Mouse (Mus musculus) hindbrain, embryonic 13.5 days (tissue): Measurements from ENCODE around the gene Ubtd2. TPM values are rescaled to one million over a fixed set of nuclear protein-coding genes. Genes with fewer than 3 reads are reported as not detected.
A peak's percentile ranks its signal among the peaks of the same experiment; 100 is the strongest.

ENCODE experiments used
- ATAC-seq: fragments of 200-750 bp; cut with Nextera tagmentation; 2 replicates; pipeline ENCODE4 v1.8.0; 2017; ENCODE audit warnings: moderate TSS enrichment; ENCODE audit not compliant: low FRiP score
- H3K27ac ChIP-seq: fragments of 300-500 bp; sonication (generic); 2 replicates; pipeline ENCODE4 v1.5.1; 2015; ENCODE audit warnings: inconsistent platforms, mild to moderate bottlenecking, moderate library complexity
- H3K27me3 ChIP-seq: fragments of 300-500 bp; sonication (generic); 2 replicates; pipeline ENCODE4 v1.6.1; 2015; ENCODE audit warnings: mild to moderate bottlenecking, inconsistent platforms
- H3K36me3 ChIP-seq: fragments of 300-500 bp; sonication (generic); 2 replicates; pipeline ENCODE4 v1.6.1; 2015; ENCODE audit warnings: mild to moderate bottlenecking, inconsistent platforms
- H3K4me1 ChIP-seq: fragments of 300-500 bp; sonication (generic); replicated peaks from 2 replicates; pipeline ENCODE4 v1.6.1; 2015; ENCODE audit warnings: inconsistent platforms
- H3K4me2 ChIP-seq: fragments of 300-500 bp; sonication (generic); 2 replicates; pipeline ENCODE4 v1.6.1; 2015; ENCODE audit warnings: inconsistent platforms, mild to moderate bottlenecking, moderate library complexity
- H3K4me3 ChIP-seq: fragments of 300-500 bp; sonication (generic); 2 replicates; pipeline ENCODE4 v1.5.1; 2015; ENCODE audit warnings: mild to moderate bottlenecking, inconsistent platforms
- H3K9ac ChIP-seq: fragments of 300-500 bp; sonication (generic); 2 replicates; pipeline ENCODE4 v1.6.1; 2015; ENCODE audit warnings: mild to moderate bottlenecking, inconsistent platforms
- H3K9me3 ChIP-seq: fragments of 300-500 bp; sonication (generic); 2 replicates; pipeline ENCODE4 v1.6.1; 2016; ENCODE audit warnings: inconsistent platforms
- WGBS: fragments of 180-500 bp; shearing (Covaris S2); methylation state at CpG from one replicate; pipeline ENCODE4 v1.1.7; 2015; 5-methylcytosine and 5-hydroxymethylcytosine counted together
- polyA plus RNA-seq: library from polyadenylated mRNA; unstranded; fragments of >200 nt; fragmentation: Nextera tagmentation; extraction: Ambion mirVana; gene quantifications from 2 replicates; pipeline ENCODE4 v1.2.1, GENCODE M21; 2015

The Ubtd2 gene
- polyA plus RNA-seq, 1 experiment from 2014 or later = 52.9 TPM

DNA sequence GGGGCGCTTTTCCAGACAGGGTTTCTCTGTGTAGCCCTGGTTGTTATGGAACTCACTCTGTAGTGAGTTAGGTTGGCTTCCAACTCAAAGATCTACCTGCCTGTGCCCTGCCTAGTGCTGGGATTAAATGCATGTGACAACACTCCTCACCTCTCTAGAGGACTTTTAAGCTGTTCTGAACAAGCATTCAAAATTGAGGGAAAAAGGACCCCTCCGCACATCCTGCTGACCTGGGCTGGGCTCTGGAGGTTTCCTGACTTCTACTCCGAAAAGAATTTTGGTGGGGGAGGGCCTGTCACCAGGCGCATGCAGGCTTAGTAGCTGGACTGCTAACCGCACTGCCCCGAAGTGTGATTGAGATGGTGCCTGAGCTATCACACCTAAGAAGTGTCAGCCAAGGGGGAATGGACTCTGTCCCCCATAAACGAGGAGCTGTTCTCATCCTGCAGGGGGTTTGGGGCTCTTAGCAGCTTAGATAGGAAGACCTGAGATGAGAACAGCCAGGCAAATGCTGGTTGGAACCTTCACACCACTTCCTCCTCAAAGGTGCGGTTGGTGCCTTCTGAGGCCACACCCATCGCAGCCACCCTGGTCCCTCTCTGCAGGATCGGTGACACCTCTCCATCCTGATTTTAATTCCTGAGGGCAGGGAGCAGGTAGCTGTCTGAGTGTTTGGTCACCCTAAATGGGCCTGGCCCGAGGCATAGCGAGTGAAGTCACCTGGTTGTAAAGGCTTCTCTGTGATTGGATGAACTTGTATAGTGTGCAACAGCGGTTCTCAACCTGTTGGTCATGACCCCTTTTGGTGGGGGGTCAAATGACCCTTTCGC, 98.4 kb downstream of the Ubtd2 start:
- no peak for ATAC-seq
- H3K4me3 ChIP-seq = no peak overlapping the region
- WGBS = 81% methylated on average over 14 of the region's 14 CpGs
- 0 out of 2 replicates have a peak overlapping the region, but pooled peaks have one; percentile 61 for H3K27ac ChIP-seq
- H3K9me3 ChIP-seq = no peaks in the 10 kb centered on the region
- H3K9ac ChIP-seq = no peak overlapping the region
- H3K4me2 ChIP-seq = no peak overlapping the region
- no peaks in the 10 kb centered on the region for H3K36me3 ChIP-seq
- no peaks in the 10 kb centered on the region for H3K27me3 ChIP-seq
- H3K4me1 ChIP-seq = peaks cover 54% of the 10 kb centered on the region

DNA sequence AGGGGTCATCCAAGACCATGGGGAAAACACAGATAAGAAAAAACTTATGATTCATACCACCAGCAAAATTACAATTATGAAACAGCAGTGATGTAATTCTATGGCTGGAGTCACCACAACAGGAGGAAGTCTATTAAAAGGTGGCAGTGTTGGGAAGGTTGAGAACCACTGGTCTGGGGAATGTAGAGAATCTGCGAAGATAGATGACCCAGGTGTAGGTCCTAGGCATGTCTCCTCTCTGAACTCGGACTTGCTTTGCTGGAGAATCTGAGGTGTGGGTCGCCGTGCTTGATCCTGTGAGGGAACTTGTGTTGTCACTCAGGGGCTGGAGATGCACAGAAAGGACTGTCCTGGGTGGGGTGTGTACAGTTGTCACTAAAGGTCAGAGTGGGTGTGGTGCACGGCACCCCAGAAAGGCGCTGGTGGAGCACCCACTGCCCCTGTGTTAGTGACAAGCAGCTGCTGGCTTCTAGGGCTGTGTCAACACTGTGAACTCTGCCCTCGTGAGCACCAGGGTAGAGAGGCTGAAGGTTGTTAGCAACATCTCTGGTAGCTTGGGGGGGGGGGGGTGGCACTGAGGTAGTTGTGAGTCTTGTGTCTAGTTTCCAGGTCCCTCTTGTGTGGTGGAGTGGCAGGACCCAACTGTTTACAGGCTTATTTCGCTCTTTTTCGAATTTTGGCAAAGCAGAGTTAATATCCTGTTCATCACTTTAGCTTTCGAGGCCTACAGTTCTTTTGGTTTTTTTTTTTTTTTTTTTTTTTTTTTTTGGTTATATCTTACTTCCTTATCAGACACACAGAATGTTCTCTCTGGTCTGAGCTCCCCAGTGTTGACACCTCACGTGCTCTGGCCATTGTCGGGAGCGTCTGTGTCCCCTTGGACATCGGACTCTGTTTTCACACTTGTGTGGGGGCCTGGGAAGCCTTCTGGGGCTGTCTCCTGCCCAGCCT, 99.2 kb downstream of the Ubtd2 start:
- Histone ChIP-seq H3K4me1 (peaks cover 48% of the 10 kb centered on the region), H3K4me2 (no peak overlapping the region), H3K4me3 (no peak overlapping the region), H3K36me3 (no peaks in the 10 kb centered on the region), H3K9ac (no peak overlapping the region), H3K27me3 (no peaks in the 10 kb centered on the region), H3K27ac (no peak overlapping the region), H3K9me3 (no peaks in the 10 kb centered on the region)
- 94% methylated on average over 14 of the region's 14 CpGs for WGBS
- ATAC-seq = no peak

DNA sequence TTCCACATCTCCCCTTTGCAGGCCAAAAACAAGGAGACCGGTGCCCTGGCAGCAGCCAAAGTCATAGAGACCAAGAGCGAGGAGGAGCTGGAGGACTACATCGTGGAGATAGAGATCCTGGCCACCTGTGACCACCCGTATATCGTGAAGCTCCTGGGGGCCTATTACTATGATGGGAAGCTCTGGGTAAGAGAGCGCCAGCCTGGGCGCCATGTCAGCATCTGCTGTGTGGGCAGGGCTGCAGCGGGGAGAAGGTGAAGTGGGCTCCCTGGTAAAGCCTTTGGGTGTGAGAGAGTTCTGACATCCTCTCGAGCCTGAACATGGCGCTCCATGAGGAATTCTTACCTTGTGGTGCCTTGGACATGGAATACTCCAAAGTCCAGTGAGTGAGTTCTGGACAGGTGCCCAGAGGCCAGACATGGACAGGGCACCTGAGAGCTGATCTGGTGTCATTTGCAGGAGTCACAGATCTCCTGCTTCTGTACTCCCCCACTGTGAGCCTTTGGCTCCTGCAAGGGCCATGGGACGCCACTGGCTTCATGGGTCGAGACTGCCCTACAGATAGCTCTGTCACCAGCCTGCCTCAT, 100.0 kb downstream of the Ubtd2 start:
- Histone ChIP-seq H3K9me3 (no peaks in the 10 kb centered on the region), H3K9ac (no peak overlapping the region), H3K27ac (no peak overlapping the region), H3K4me1 (peaks cover 40% of the 10 kb centered on the region), H3K4me2 (no peak overlapping the region), H3K4me3 (no peak overlapping the region), H3K27me3 (no peaks in the 10 kb centered on the region), H3K36me3 (no peaks in the 10 kb centered on the region)
- ATAC-seq = no peak
- 91% methylated on average over 12 of the region's 12 CpGs for WGBS

DNA sequence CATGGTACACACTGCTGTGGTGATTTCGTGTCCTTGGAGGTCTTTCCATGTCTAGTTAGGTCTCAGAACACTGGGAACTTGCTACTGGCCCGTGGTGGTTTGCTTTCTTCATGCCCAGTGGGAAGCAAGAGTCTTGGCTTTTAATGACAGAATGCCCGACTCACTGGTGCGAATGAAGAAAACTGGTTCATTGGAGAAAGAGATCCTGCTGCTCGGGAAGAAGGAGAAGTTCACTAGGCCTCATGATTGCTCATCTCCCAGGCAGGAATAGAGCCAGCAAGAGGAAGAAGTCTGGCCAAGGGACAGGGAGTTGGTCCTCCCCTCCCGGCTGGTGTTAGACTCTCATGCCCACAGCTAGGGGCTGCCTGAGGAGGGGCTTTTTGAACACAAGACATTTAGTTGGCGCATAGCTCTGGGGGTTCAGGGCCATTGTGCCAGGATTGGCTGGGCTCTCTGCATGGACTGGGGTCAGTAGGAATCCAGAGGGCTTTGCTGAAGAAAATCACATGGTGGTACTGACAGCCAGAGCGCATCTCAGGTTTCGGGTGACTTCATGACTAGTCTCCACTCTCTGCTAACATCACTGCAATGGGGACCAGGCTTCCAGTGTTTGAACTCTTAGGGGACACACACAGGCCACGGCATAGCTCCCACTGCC, 101.3 kb downstream of the Ubtd2 start:
- H3K4me3 ChIP-seq = no peak overlapping the region
- H3K4me2 ChIP-seq = no peak overlapping the region
- ATAC-seq = no peak
- H3K9me3 ChIP-seq = no peaks in the 10 kb centered on the region
- no peaks in the 10 kb centered on the region for H3K36me3 ChIP-seq
- no peaks in the 10 kb centered on the region for H3K27me3 ChIP-seq
- 80% methylated on average over 10 of the region's 10 CpGs for WGBS
- no peak overlapping the region for H3K9ac ChIP-seq
- H3K27ac ChIP-seq = no peak overlapping the region
- H3K4me1 ChIP-seq = peaks cover 29% of the 10 kb centered on the region

DNA sequence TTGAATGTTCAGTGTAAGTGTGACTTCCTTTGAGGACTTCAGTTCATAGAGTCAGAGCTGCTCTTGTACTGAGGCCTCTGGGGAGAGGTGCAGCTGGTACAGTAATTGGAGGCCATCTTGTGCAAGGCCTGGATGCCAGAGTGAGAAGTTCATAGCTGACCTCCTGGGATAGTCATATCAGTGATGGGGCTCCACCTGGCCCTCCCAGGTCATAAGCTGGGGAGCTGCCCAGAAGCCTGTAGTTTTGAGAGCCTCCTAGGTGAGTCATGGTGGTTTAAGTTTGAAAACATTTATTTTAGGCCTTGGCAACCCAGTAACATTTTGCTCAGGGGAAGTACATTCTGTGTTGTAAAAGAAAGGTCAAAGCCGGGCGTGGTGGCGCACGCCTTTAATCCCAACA, 102.9 kb downstream of the Ubtd2 start:
- WGBS = 95% methylated on average over 4 of the region's 4 CpGs
- no peak overlapping the region for H3K9ac ChIP-seq
- no peaks in the 10 kb centered on the region for H3K27me3 ChIP-seq
- no peaks in the 10 kb centered on the region for H3K9me3 ChIP-seq
- H3K27ac ChIP-seq = no peak overlapping the region
- ATAC-seq = no peak
- H3K4me1 ChIP-seq = peaks cover 20% of the 10 kb centered on the region
- no peak overlapping the region for H3K4me3 ChIP-seq
- H3K36me3 ChIP-seq = no peaks in the 10 kb centered on the region
- no peak overlapping the region for H3K4me2 ChIP-seq

DNA sequence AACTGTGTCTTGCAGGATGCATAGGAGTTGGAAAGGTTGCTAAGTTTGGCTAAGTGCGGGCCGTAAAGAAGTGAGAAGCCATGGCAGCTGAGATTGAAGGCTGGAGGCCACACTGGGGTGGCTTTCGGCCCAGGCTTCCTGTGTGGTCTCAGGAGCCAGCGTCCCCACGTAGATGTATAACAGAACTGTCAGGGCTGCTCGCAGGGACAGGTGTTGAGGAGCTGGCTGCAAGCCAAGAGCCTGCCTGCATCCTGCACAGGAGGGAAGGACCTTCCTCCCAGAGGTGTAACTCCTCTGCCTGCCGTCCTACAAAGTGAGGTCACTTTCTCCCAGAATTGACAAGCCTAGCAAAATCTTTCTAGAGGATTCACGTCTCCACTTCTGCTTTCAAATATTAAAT, 103.5 kb downstream of the Ubtd2 start:
- Histone ChIP-seq H3K36me3 (no peaks in the 10 kb centered on the region), H3K4me2 (no peak overlapping the region), H3K9me3 (no peaks in the 10 kb centered on the region), H3K27ac (no peak overlapping the region), H3K4me3 (no peak overlapping the region), H3K9ac (no peak overlapping the region), H3K4me1 (peaks cover 20% of the 10 kb centered on the region), H3K27me3 (no peaks in the 10 kb centered on the region)
- WGBS = 64% methylated on average over 8 of the region's 8 CpGs
- no peak for ATAC-seq

DNA sequence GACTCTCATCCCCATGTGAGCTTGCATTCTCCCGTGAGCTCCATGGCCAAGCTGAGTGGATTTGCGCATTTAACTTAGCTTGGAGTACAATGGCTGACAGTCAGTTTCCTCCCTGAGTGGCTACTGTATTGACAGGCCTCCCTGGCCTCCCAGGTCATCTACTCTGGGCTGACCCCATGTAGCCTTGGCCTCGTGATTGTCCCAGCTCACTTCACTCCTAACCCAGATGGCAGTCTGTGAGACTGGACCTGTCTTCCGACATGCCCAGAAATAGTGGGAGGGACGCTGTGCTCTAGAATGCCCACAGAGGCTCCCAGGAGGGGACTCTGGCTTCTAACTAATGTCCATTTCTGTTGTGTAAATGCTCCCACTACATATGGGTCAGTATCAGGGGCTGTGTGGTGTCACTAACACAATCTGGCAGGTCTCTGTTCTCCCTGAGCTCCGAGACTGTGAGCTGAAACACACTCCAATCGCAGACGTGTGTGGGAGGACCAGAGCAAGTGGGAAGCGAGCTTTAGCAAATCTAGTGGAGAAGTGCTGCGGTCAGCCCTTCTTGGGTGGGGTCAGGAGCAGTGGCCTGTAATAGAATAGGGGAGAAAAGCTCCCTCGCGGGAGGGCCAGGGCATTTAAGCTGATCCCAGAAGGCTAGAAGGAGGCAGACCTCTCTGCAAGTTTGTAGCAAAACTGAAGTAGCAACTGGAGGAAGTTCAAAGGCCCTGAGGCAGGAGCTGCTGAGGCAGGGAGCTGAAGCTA, 105.0 kb downstream of the Ubtd2 start:
- Histone ChIP-seq H3K4me3 (no peak overlapping the region), H3K27ac (no peak overlapping the region), H3K4me1 (peaks cover 25% of the 10 kb centered on the region), H3K36me3 (no peaks in the 10 kb centered on the region), H3K9me3 (no peaks in the 10 kb centered on the region), H3K27me3 (no peaks in the 10 kb centered on the region), H3K9ac (no peak overlapping the region), H3K4me2 (no peak overlapping the region)
- 78% methylated on average over 12 of the region's 12 CpGs for WGBS
- ATAC-seq = no peak

DNA sequence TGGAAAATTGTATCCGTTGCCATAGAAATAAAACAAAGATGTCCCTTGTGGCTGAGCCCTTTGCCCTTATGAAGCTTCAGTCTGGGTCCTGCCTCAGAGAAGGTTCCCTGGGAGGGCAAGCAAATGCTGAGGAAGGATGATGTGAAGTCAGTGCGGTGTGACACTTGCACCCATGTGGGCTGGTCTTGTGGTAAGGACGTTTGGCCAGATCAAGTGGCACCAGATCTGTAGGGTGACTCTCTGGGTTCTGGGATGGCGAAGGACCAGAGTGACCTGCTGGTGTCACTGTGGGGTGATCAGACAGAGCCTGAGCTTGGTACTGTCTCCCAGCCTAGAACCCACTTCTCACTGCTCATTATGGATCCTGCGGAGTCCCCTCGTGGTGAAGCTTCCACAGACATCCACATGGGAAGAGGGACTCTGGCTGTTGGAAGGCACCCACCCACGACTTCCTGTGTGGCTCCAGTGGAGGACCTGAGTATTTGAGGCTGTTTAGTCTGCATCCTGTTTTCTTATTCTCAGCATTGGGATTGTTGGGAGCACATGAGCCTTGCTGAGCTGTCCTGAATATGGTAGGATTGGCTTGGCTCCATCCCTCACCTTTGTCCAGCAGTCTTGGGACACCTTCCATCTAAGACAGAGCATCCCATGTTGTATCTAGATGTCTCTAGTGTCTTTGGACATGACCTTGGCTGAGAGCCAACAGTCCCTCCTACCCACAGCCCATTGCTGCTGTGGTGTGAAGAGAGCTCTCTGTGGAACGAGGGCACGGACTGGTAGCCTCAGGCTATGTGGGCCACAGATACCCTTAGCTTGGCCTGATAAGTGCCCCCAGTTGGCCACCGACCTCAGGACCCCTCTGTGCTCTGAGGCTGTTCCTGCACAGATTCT, 106.5 kb downstream of the Ubtd2 start:
- no peak overlapping the region for H3K4me3 ChIP-seq
- no peak overlapping the region for H3K9ac ChIP-seq
- H3K9me3 ChIP-seq = no peaks in the 10 kb centered on the region
- ATAC-seq = 0 out of 2 replicates have a peak, but pooled peaks have one; percentile 40
- no peaks in the 10 kb centered on the region for H3K27me3 ChIP-seq
- no peak overlapping the region for H3K27ac ChIP-seq
- H3K4me2 ChIP-seq = no peak overlapping the region
- 69% methylated on average over 10 of the region's 10 CpGs for WGBS
- no peaks in the 10 kb centered on the region for H3K36me3 ChIP-seq
- H3K4me1 ChIP-seq = peaks cover 20% of the 10 kb centered on the region

DNA sequence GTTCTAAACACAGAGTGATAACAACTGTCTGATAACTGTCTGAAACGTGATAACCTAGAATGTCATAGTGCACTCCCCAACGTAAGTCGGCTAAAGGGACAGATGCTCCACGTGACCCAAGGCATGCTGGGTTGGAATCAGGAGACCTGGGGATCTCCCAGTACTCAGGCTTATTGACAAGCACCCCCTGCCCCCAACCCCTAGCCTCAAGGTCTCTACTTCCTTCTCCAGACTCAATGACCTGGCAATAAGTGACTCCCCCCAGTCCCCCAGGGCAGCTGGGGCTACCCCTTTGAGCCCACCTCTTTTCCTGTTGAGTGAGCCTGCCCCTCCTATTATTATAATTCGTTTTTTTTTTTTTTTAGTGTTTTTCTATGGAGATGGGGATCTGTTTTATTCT, 107.5 kb downstream of the Ubtd2 start:
- no peak overlapping the region for H3K4me3 ChIP-seq
- H3K4me1 ChIP-seq = peaks cover 29% of the 10 kb centered on the region
- H3K27me3 ChIP-seq = no peaks in the 10 kb centered on the region
- H3K9me3 ChIP-seq = no peaks in the 10 kb centered on the region
- H3K36me3 ChIP-seq = no peaks in the 10 kb centered on the region
- no peak for ATAC-seq
- H3K9ac ChIP-seq = no peak overlapping the region
- H3K4me2 ChIP-seq = no peak overlapping the region
- H3K27ac ChIP-seq = no peak overlapping the region
- 69% methylated on average over 5 of the region's 5 CpGs for WGBS

DNA sequence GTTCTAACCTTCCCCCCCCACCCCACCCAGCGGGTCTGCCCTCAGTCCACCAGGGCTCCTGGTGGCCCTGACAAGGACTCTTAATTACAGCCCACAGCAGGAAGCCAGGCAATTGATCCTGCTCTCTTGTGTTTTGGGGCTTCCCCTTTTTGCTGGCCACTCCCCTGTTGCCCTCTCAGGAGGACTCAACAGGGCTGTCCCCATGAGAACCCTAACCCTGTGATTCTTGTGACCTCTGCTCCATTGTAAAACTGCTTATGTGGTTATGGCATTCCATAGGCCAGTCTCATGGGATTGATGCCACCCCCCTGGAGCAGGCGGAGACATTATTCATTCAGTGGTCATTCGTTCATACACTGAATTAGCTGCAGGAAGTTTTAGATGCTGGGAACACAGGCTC, 108.5 kb downstream of the Ubtd2 start:
- 36% methylated on average over 3 of the region's 3 CpGs for WGBS
- Histone ChIP-seq H3K4me1 (peaks cover 29% of the 10 kb centered on the region), H3K4me3 (no peak overlapping the region), H3K36me3 (no peaks in the 10 kb centered on the region), H3K27ac (no peak overlapping the region), H3K9me3 (no peaks in the 10 kb centered on the region), H3K9ac (no peak overlapping the region), H3K4me2 (no peak overlapping the region), H3K27me3 (no peaks in the 10 kb centered on the region)
- no peak for ATAC-seq

DNA sequence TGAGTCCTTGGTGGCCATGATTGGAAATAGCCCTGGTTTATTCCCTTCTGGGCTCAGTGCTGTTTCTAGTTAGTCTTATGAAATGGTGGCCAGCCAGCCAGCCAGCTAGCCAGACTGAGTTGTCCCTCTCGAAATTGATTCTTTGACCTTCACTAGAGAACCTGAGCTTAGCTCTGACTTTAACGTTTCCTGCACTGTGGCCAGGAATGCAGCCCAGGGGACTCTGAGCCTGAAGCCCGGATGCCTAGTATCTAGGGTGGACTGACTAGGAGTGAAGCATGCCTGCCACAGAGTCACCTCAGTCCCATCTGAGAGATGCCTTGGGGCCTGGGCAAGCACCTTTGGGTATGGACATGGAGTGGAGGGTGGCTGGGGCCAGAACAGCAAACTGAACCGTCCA, 109.5 kb downstream of the Ubtd2 start:
- Histone ChIP-seq H3K4me2 (no peak overlapping the region), H3K4me3 (no peak overlapping the region)
- WGBS = 81% methylated on average over 4 of the region's 4 CpGs

More for the DNA sequence above, 109.5 kb downstream of the Ubtd2 start:
- H3K27ac ChIP-seq = no peak overlapping the region
- H3K4me1 ChIP-seq = peaks cover 29% of the 10 kb centered on the region
- H3K9ac ChIP-seq = no peak overlapping the region
- no peaks in the 10 kb centered on the region for H3K27me3 ChIP-seq
- no peak for ATAC-seq
- H3K36me3 ChIP-seq = no peaks in the 10 kb centered on the region
- no peaks in the 10 kb centered on the region for H3K9me3 ChIP-seq
